Mouse (Mus musculus): ENCODE results near the gene Bcap29.
"Not testable (repeated sequence)": the region's sequence is repeated elsewhere in the genome, so short reads cannot be mapped to it uniquely, and the experiment has no call there.

Bcap29 gene

GRCm38 (mm10) chr12:31634343-31635239 is at the start of gene Bcap29:
Bcap29 (minus strand) TSS chr12:31634658.
- DNase-seq (ENCODE audit: extremely low read depth, insufficient read length, low spot score) = peak; percentile 80

GRCm38 (mm10) chr12:31667187-31667586 is 32.7 kb upstream of the Bcap29 start:
- DNase-seq (ENCODE audit: extremely low read depth, insufficient read length, low spot score) = no peak

GRCm38 (mm10) chr12:31665999-31666398 is 31.5 kb upstream of the Bcap29 start:
- DNase-seq (ENCODE audit: extremely low read depth, insufficient read length, low spot score) = no peak

- no peak for DNase-seq (ENCODE audit: extremely low read depth, insufficient read length, low spot score)
Observed at GRCm38 (mm10) chr12:31656841-31657240, 22.4 kb upstream of the Bcap29 start.

- no peak for DNase-seq (ENCODE audit: extremely low read depth, insufficient read length, low spot score)
Observed at GRCm38 (mm10) chr12:31654965-31655477, 20.6 kb upstream of the Bcap29 start.

GRCm38 (mm10) chr12:31654197-31654964 is 19.9 kb upstream of the Bcap29 start, which contains the start of the genes Dus4l and Cog5:
Dus4l (minus strand) TSS chr12:31654826.
Cog5 (plus strand) TSS chr12:31654869.
- DNase-seq (ENCODE audit: extremely low read depth, insufficient read length, low spot score) = peak; percentile 97

DNA sequence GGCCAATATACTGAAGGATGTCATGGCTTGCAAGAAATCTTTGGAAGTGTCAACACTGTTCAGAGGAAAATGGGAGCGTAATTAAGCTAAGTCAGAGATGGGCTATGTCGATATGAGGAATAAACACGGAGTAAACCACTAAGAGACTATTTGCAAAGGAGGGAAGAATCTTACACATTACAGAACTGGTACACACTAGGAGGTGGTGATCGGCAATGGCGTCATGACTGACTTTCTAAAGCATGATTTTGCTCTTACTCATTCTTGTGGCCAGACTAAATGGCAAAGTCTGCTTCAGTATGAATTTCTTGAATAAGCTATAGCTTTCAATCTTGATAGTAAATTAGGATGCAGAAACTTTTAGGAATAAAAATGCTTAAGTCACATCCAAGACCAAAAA is 19.2 kb upstream of the Bcap29 start:
- no peak for DNase-seq (ENCODE audit: extremely low read depth, insufficient read length, low spot score)

DNA sequence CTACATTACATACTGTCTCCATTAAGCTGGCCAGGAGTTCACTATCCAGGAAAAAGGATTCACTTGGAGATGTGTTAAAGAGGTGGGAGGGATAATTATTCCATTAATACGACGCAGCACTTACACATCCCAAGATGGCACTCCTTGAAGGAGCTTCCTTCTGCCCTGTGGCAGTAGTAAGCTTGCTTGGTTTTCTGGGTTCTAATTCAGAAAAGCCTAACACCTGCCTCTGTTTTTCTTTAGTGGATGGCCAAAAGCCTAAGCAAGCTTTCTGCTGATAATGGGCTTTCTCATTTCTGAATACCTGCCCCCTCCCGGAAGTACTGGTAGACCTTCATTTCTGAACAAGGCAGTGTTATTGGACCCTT is 766 bp upstream of the Bcap29 start:
- no peak for DNase-seq (ENCODE audit: extremely low read depth, insufficient read length, low spot score)

DNA sequence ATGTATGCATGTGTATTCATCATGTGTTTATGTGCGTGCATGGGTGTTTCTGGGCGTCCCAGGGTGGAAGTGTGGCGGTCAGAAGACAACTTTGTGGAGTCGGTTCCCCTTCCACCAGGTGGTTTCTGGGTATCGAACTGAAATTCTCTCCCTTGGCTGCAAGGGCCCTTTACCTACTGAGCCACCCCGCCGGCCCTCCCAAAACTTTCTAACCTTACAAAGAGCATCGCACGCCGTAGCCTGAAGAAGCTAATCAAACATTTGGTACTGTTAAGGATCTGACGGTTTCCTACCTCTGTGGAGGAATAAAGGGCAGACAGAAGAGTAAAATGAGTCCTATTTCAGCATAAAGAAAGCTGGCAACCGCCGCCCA is 502 bp downstream of the Bcap29 start:
- DNase-seq (ENCODE audit: extremely low read depth, insufficient read length, low spot score) = no peak

DNA sequence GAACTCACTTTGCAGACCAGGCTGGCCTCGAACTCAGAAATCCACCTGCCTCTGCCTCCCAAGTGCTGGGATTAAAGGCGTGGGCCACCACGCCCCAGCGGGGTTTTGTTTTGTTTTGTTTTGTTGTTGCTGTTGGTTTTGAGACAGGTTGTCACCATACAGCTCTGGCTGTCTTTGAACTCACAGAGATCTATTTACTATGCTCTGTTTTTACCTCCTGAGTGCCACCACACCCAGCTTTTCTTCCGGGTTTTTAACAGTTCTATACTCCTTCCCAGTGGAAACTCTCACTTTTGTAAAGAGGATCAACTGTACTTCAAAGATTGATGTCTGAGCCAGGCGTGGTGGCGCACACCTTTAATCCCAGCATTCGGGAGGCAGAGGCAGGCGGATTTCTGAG is 6.1 kb downstream of the Bcap29 start:
- DNase-seq (ENCODE audit: extremely low read depth, insufficient read length, low spot score) = not testable (repeated sequence)

DNA sequence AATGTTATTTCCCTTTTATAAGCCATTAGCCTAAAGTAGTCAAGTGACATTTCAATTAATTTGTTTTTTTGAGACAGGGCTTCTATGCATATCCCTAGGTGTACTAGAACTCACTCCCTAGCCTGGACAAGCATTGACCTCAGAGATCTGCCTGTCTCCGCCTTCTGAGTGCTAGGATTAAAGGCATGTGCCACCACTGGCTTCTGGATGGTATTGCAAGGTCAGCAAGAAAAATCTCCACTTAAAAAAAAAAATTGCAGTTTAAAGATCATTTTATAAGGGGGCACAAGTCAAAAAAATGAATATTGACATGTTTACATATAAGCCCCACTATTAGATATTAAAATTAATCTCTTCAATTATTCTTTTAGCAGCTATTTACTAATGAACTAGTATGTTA is 9.4 kb downstream of the Bcap29 start:
- DNase-seq (ENCODE audit: extremely low read depth, insufficient read length, low spot score) = no peak

DNA sequence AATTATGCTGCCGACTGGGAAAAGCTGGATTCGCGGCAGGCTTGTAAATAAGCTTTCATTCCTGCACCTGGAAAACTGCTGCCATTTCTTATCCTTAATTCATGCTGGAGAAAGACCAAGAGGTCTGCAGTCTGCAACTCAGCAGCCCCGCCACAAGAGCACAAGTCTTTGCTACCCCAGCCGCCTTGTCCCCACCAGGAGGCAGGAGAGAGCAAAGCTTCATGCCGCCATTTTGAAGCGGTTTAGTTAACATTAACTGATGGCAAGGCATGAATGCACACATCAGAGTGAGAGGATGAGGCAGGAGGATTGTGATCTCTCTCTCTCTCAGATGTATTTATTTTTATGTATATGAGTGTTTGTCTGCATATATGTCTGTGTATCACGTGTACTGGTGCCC is 14.4 kb downstream of the Bcap29 start:
- no peak for DNase-seq (ENCODE audit: extremely low read depth, insufficient read length, low spot score)

- DNase-seq (ENCODE audit: extremely low read depth, insufficient read length, low spot score) = no peak
Observed at GRCm38 (mm10) chr12:31613353-31613752, 21.1 kb downstream of the Bcap29 start.

DNA sequence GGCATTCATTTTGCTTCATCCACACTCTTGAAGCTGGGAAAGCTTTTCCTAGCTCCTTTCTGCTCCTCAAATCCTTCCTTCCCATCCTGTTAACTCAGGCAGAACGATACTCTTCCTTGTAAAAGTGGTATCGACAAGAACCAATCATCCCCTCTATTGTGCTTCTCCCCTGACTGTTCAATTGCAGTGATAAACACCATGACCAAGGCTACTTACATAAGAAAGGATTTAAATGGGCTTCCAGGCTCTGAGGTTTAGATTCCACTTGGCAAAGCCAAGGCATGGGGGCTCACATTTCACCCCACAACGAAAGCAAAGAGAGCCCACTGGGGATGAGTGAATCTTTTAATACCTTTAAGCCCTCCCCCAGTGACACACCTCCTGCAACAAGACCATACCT is 26.3 kb downstream of the Bcap29 start:
- no peak for DNase-seq (ENCODE audit: extremely low read depth, insufficient read length, low spot score)

DNA sequence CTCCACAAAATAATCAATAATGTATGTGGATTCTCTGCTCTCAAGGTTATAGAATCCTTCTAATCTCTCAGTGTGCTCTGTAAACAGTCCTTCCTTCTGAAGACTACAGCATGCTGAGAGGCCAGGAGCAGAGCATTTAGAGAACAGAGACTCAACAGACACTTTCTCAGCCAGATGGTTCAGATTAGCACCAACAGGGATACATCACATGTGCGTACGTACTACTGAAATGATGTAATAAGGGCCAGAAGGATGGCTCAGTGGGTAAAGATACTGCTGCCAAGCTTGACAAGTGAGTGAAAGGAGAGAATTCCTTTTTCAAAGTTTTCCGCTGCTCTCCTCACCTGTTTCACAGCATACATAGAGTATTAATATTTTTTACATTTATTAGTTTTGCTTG is 29.6 kb downstream of the Bcap29 start:
- no peak for DNase-seq (ENCODE audit: extremely low read depth, insufficient read length, low spot score)

DNA sequence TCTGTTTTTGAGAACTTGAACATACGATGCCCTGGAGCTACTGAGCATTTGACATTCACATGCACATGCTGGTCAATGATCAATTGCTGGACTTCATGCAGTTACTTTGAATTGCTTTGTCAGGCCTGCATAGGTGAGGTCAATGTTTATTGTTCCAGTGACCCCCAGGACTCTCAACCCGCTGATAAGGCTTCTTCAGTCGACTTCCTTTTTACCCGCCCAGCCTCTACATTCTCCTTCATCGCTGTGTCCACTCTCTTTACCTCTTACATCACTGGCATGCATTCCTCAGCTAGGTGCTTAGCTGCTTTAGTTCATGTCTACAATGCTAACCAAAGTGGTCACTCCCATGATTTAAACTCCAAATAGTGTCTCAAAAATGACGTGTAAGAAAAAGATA is 30.9 kb downstream of the Bcap29 start:
- DNase-seq (ENCODE audit: extremely low read depth, insufficient read length, low spot score) = no peak

GRCm38 (mm10) chr12:31594296-31594695 is 40.2 kb downstream of the Bcap29 start:
- DNase-seq (ENCODE audit: extremely low read depth, insufficient read length, low spot score) = no peak

- DNase-seq (ENCODE audit: extremely low read depth, insufficient read length, low spot score) = no peak
Observed at GRCm38 (mm10) chr12:31592011-31592410, 42.4 kb downstream of the Bcap29 start.

GRCm38 (mm10) chr12:31583726-31584125 is 50.7 kb downstream of the Bcap29 start:
- no peak for DNase-seq (ENCODE audit: extremely low read depth, insufficient read length, low spot score)

GRCm38 (mm10) chr12:31582081-31582480 is 52.4 kb downstream of the Bcap29 start:
- DNase-seq (ENCODE audit: extremely low read depth, insufficient read length, low spot score) = no peak

GRCm38 (mm10) chr12:31581319-31581810 is 53.1 kb downstream of the Bcap29 start:
- DNase-seq (ENCODE audit: extremely low read depth, insufficient read length, low spot score) = no peak
